Mouse (Mus musculus) kidney, adult 2 months (tissue): ENCODE results near the gene Adk.

ENCODE experiments used
- CTCF ChIP-seq: fragments of 200-500 bp; conservative IDR thresholded peaks from 2 replicates; pipeline ENCODE4 v1.5.1; 2011; ENCODE audit warnings: low read depth, mild to moderate bottlenecking, control low read depth, low read length, moderate library complexity, mixed read lengths; ENCODE audit not compliant: insufficient read depth, insufficient read length
- POLR2A ChIP-seq: fragments of 200-500 bp; IDR thresholded peaks from one replicate; pipeline ENCODE4 v1.6.1; 2011; ENCODE audit warnings: low read depth, low read length, control low read depth

GRCm38 (mm10) chr14:21073981-21074380 lies 21.6 kb downstream of the Adk start:
- TF ChIP-seq POLR2A (no peak), CTCF (no peak)
